Mouse (Mus musculus) MEL (cell line): Measurements from ENCODE around the gene Fbxo36.

Experiments
- CHD2 ChIP-seq: IDR thresholded peaks from 2 replicates; pipeline ENCODE4 v1.6.1; 2011; ENCODE audit warnings: low read length, improper control_type of control experiment
- CTCF ChIP-seq, 3 experiments: IDR thresholded peaks in 2 of 3; conservative IDR thresholded peaks in 1 of 3; 2 replicates each; pipeline ENCODE4 v1.5.1; 2011 to 2012; ENCODE audit warnings: low read length in 3 of 3, low read depth in 2 of 3, mild to moderate bottlenecking in 2 of 3, improper control_type of control experiment in 1 of 3, inconsistent platforms in 1 of 3, mixed read lengths in 1 of 3, moderate library complexity in 1 of 3; ENCODE audit not compliant: control insufficient read depth in 1 of 3, insufficient read depth in 1 of 3, poor library complexity in 1 of 3, severe bottlenecking in 1 of 3
- E2F4 ChIP-seq: IDR thresholded peaks from 2 replicates; pipeline ENCODE4 v1.6.1; 2011; ENCODE audit warnings: low read depth, low read length, improper control_type of control experiment, borderline replicate concordance
- ELF1 ChIP-seq: IDR thresholded peaks from 2 replicates; pipeline ENCODE4 v1.6.1; 2014; ENCODE audit warnings: low read depth, mild to moderate bottlenecking, inconsistent platforms, low read length, improper control_type of control experiment, moderate library complexity
- EP300 ChIP-seq, 2 experiments: IDR thresholded peaks; 2 replicates each; pipeline ENCODE4 v1.6.1; 2011; ENCODE audit warnings: improper control_type of control experiment in 2 of 2, low read length in 2 of 2, low read depth in 1 of 2, mild to moderate bottlenecking in 1 of 2
- MAX ChIP-seq: IDR thresholded peaks from 2 replicates; pipeline ENCODE4 v1.6.1; 2011; ENCODE audit warnings: low read length, improper control_type of control experiment
- NELFE ChIP-seq: IDR thresholded peaks from 2 replicates; pipeline ENCODE4 v1.6.1; 2011; ENCODE audit warnings: low read depth, low read length, improper control_type of control experiment
- POLR2A ChIP-seq, 2 experiments: IDR thresholded peaks; 2 replicates each; pipeline ENCODE4 v1.6.1; 2011 to 2012; ENCODE audit warnings: low read length in 2 of 2, mild to moderate bottlenecking in 2 of 2, control low read depth in 1 of 2, improper control_type of control experiment in 1 of 2, low read depth in 1 of 2, moderate library complexity in 1 of 2; ENCODE audit not compliant: control insufficient read depth in 1 of 2, insufficient read depth in 1 of 2, poor library complexity in 1 of 2
- SMC3 ChIP-seq: IDR thresholded peaks from 2 replicates; pipeline ENCODE4 v1.6.1; 2011; ENCODE audit warnings: low read depth, low read length, improper control_type of control experiment
- ZKSCAN1 ChIP-seq: IDR thresholded peaks from 2 replicates; pipeline ENCODE4 v1.6.1; 2012; ENCODE audit warnings: low read depth, mild to moderate bottlenecking, inconsistent platforms, low read length, improper control_type of control experiment, moderate library complexity
- ZMIZ1 ChIP-seq: IDR thresholded peaks from 2 replicates; pipeline ENCODE4 v1.6.1; 2012; ENCODE audit warnings: low read depth, mild to moderate bottlenecking, inconsistent platforms, low read length, improper control_type of control experiment, moderate library complexity

GRCm38 (mm10) chr1:84925599-84925998 lies 86.0 kb downstream of the Fbxo36 start:
- TF ChIP-seq E2F4 (no peak), CHD2 (no peak), CTCF (IDR thresholded peaks at IDR 0.05 in 2 of 3, conservative IDR thresholded peaks at IDR 0.05 in 1 of 3; ENCODE audit: control insufficient read depth in 1 of 3, insufficient read depth in 1 of 3, low read depth in 2 of 3, low read length in 3 of 3, poor library complexity in 1 of 3, severe bottlenecking in 1 of 3) (no peak), NELFE (no peak), SMC3 (no peak), EP300 (IDR thresholded peaks at IDR 0.05; ENCODE audit: low read depth in 1 of 2, low read length in 2 of 2) (no peak), ZMIZ1 (no peak), POLR2A (IDR thresholded peaks at IDR 0.05; ENCODE audit: control insufficient read depth in 1 of 2, insufficient read depth in 1 of 2, low read depth in 1 of 2, low read length in 2 of 2, poor library complexity in 1 of 2) (no peak), ELF1 (no peak), MAX (no peak), ZKSCAN1 (no peak)
